Mouse (Mus musculus): ENCODE measurements at regions not wholly inside any gene's neighbourhood (a gene's known extent, or its start where the extent isn't known, plus 50 kb on each side); places are given as distances from the start of the nearest gene placed in this dataset.

DNA sequence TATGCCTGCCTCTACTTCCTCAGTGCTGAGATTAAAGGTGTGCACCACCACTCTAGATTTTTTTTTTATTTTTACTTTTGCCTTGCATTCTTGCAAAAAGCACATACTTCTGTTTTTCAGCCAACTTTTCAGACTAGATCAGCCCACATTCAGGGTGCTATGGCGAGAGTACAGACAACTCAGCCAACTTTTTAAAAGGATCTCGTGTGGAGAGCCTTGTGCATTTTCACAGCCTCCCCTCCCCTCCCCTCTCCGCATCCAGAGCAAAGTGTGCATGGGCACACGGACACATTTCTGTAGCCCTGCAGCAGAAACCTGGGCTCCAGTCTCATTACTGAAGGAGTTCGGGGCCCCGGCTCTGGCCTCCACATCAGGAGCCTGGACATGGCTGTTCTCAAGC, 52.6 kb upstream of the Slc6a6 start:
- Histone ChIP-seq H3K4me2 (replicated peaks; ENCODE audit: low read depth, low read length) (no peak overlapping the region), H3K4me1 (ENCODE audit: insufficient read depth, low read length) (no peaks in the 10 kb centered on the region), H3K27ac (ENCODE audit: low read length) (no peak overlapping the region), H3K4me3 (ENCODE audit: low read length) (no peak overlapping the region), H3K27me3 (ENCODE audit: insufficient read depth, low read length) (no peaks in the 10 kb centered on the region), H3K36me3 (ENCODE audit: insufficient read depth, low read length) (no peaks in the 10 kb centered on the region), H3K9ac (replicated peaks; ENCODE audit: low read length) (no peak overlapping the region), H3K9me3 (ENCODE audit: low read length) (0 out of 2 replicates have a peak, but pooled peaks cover 5% of the 10 kb centered on the region)
- 92% methylated on average over 6 of the region's 6 CpGs for WGBS
- no peak for ATAC-seq (ENCODE audit: low FRiP score, low TSS enrichment)

Measured in kidney, embryonic 16.5 days (tissue).